Mouse (Mus musculus) heart, adult 18-20 months (tissue): ENCODE results near the gene Cbx3. TPM values are rescaled to one million over a fixed set of nuclear protein-coding genes. Genes with fewer than 3 reads are reported as not detected.
A peak's percentile ranks its signal among the peaks of the same experiment; 100 is the strongest.

Source experiments
- DNase-seq, 2 experiments: peaks; one replicate each; pipeline ENCODE4 v3.0.0; 2021 to 2022; ENCODE audit warnings: mixed read lengths in 1 of 2
- total RNA-seq, 2 experiments: library from RNA; stranded (reverse); gene quantifications; 2 replicates each; pipeline ENCODE4 v1.2.3; 2021

The Cbx3 gene
- total RNA-seq, 2 experiments from 2014 or later = 61.9 to 63.4 TPM

DNA sequence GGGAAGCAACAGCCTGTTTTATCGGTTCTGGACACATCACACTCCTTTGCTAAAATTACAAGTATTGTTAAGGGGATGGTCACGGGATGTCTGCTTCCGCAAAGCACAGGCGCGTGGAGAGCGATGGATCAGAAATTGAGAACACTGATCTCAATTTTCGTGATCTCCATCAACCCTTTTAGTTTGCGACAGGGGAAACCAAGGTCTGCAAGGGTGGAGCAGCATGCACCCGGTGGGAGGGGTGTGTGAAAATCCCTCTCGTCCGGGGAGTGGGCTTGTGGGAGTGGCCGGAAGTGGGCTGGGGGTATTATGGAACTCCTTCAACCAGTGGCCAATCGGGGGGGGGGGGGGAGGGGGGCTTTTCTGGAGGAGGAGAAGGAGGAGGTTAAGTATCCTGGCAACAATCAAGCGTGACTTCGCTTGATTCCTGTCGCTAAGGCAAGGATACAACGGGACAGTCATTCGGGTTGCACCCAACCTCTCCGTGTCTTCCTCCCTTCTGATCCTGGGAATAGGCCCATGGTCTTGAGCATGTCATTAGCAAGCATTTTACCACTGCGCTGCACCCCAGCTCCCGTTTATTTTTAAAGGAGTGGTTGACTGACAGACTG lies 54.3 kb downstream of the Cbx3 start:
- peak; percentile 47 to 62 for DNase-seq

DNA sequence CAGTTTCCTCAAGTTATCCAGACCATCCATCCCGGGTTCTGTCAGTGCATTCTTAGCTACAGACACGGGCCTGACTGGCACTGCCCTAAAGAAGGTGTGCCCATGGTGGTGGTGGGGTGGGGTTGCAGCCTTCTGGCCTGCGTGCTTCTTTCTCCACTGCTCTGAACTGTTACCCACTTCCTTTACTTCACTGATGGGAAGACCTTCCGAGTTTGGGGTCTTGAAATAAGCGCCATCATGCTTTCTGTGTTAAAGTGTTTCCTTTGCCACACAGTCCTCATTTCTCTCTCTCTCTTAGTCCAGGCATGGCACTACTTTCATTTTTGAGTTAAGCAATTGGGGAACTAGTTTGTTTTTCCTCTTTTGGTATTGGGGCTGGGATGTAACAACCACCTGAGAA lies 54.8 kb downstream of the Cbx3 start:
- no peak for DNase-seq

DNA sequence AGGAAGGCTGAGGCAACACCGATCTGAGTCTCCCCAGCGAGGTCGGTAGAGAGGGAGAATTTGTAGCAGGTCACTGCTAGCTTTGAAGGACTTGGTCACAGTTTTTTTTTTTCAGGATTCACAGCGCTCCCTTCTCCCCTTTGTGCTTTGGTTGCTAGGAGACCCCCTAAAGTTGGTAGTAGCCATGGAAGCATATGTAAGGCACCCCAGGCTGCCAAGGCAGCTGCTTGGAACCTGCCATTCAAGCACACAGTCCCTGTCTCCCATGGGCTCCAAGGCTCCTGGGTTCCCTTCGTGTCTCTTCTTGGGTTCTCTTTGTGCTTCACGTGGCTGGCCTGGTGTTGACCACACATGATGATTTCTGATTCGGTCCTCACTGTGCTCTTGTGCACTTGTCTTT lies 59.3 kb downstream of the Cbx3 start:
- no peak for DNase-seq

Other genes starting within 250 kb of the Cbx3 start
- under 1 TPM in 1 of 2 experiments, not detected in 1; 0.18 TPM for gene Nfe2l3, start 37.7 kb upstream of the Cbx3 start, total RNA-seq
- 100 to 1,000 TPM; 437 to 447 TPM for gene Hnrnpa2b1, start 466 bp upstream of the Cbx3 start, total RNA-seq
- 10 to 100 TPM; 13.9 to 15.9 TPM for gene Snx10, start 53.5 kb downstream of the Cbx3 start, total RNA-seq